Mouse (Mus musculus) T-helper 2 cell (primary cell): ENCODE data around the gene Gm19668.
"Not testable (repeated sequence)": the region's sequence is repeated elsewhere in the genome, so short reads cannot be mapped to it uniquely, and the experiment has no call there.

ENCODE experiments used
- in situ Hi-C: fragments of 300-600 bp; cut with MboI, MseI; formaldehyde crosslinking; loops from one replicate; pipeline ENCODE4 v1.15.1; 2025; ENCODE audit warnings: high pct_unique_total_duplicates

Gm19668 gene

GRCm38 (mm10) chr10:77798921-77799508, at the start of gene Gm19668:
Gene Gm19668, minus strand, starts transcription at chr10:77799133.
- in situ Hi-C loops: no loop called here

- in situ Hi-C loops: no loop called here
These were observed 48.6 kb upstream of the Gm19668 start for GRCm38 (mm10) chr10:77847538-77847937.

GRCm38 (mm10) chr10:77846961-77847360, 48.0 kb upstream of the Gm19668 start:
- in situ Hi-C loops: no loop called here

GRCm38 (mm10) chr10:77846503-77846902, 47.6 kb upstream of the Gm19668 start, which contains the start of gene Gm36176:
Gene Gm36176, plus strand, starts transcription at chr10:77846803.
- in situ Hi-C loops: no loop called here

DNA sequence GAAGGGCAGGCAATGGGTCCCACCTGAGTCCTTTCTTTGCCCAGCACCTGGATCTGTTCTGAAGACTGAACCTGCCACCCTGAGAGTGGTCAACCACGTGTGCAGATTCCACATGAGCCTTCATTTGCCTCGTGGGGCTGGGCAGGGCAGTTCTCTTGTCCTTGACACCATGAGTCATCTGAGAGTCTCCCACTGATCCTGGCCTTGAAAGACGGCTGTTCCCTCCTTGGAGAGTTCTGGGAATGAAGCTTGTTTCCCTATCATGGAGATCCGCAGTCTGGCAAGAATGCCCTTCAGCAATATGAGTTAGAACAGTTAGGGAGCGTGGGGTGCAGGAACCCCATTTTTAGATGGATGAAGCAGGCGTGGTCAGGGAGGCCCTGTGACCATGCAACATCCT, 40.1 kb upstream of the Gm19668 start:
- in situ Hi-C loops: no loop called here

- in situ Hi-C loops: no loop called here
These were observed 36.7 kb upstream of the Gm19668 start, which contains the start of gene Krtap10-10 for GRCm38 (mm10) chr10:77835647-77836046. Gene Krtap10-10, plus strand, starts transcription at chr10:77835947.

DNA sequence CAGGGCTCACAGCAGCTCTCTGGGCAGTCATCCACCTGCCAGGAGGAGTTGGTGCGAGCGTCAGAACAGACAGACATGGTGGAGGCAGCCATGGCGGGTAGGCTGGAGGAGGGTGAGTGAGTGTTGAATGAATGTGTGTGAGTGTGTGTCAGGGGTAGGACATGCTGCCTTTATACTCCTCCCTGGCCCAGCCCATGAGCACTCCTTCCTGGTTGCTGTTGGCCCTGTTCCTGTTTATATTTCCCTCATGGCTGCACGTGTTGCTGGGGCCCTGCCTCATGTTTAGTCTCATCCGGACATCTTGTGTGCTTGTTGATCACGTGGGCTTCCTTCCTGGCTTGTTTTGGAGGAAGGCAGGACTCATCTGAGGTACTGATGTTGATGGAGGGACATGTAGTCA, 28.0 kb upstream of the Gm19668 start, which contains the start of gene Krtap10-4:
Gene Krtap10-4 (minus strand): TSS at position 145 of the 400 bp plus-strand sequence.
- in situ Hi-C loops: no loop called here

GRCm38 (mm10) chr10:77819203-77819602, 20.3 kb upstream of the Gm19668 start:
- in situ Hi-C loops: no loop called here

DNA sequence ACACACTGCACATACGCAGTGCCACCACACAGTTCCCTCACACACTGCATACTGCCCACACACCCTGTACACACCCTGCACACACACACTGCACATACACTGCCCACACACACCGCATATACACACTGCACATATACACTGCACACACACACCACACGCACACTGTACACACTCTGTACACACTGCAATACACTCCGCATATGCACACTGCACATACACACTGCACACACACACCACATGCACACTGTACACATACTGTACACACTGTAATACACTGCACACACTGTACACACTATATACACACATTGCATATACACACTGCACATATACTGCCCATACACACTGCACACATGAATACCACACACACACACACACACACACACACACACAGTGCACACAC, 19.6 kb upstream of the Gm19668 start:
- in situ Hi-C loops: no loop called here

GRCm38 (mm10) chr10:77815514-77815913, 16.6 kb upstream of the Gm19668 start:
- in situ Hi-C loops: no loop called here

DNA sequence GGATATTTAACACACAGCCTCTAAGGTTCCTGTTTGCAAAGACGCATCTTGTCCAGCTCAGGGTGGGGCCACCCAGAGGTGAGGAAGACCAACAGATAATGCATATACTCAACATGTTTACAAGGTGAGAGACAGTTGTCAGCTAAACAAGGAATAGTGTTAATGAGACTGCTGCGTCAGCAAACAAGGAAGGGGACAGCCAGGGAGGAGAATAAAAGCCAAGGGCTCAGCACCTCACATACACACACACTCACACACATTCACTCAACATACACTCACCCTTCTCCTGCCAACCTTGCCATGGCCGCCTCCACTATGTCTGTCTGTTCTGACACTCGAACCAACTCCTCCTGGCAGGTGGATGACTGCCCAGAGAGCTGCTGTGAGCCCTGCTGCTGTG, 15.4 kb upstream of the Gm19668 start, which contains the start of gene Gm2696:
Gene Gm2696 (plus strand): TSS at position 301 of the 400 bp plus-strand sequence.
- in situ Hi-C loops: no loop called here

DNA sequence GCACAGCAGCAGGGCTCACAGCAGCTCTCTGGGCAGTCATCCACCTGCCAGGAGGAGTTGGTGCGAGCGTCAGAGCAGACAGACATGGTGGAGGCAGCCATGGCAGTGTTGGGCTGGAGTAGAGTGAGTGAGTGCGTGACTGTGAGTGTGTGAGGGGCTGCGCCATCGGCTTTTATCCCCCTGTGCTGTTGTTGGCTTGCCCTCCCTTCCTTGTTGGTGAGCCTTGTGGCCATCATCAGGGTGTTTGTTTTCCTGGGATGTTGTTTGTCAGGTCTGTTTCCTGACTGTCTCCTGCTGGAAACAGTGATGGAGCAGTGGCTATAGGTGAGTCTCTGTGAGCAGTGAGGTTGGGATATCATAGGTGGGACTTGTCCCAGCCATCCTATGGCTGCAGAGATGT, 12.8 kb upstream of the Gm19668 start, which contains the start of gene Gm9507:
Gene Gm9507 (minus strand): TSS at position 101 of the 400 bp plus-strand sequence.
- in situ Hi-C loops: no loop called here

DNA sequence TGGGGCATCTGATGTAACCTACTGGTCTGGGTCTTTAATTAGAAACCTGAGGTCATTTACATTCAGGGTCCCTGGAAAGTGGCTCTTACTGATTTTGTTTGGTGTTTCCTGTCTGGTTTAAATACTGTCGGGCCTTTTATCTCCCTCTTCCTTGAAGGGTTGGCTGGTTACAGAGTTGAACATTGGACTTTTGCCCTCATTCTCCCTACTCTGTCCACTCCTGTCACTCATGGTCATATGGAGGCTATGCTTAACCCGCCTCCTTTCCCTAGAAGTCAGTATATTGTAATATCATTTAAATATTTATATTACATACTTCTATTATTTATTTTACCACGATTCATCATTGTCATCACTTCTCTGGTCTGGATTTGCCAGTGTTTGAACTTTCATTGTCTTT, 5.2 kb upstream of the Gm19668 start:
- in situ Hi-C loops: no loop called here

GRCm38 (mm10) chr10:77798164-77798920, 591 bp downstream of the Gm19668 start:
- in situ Hi-C loops: not testable (repeated sequence)

DNA sequence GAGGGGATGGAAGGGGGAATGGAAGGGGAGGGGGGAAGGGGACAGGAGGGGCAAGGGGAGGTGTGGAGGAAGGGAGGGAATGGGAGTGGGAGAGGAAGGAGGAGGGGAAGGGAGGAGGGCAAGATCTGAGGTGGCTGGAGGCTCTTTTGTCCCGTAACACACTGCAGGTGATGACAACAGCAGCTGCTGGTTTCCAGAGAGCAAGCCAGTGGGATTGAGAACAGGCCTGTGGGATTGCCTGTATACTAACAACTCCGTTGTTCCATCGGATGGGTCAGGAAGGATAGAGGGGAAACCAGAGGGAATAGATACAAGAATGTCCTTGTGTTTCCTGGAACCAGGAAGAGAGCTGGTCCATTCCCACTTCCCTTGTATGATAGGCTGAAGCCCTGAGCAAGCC, 1.3 kb downstream of the Gm19668 start:
- in situ Hi-C loops: no loop called here

- in situ Hi-C loops: no loop called here
These were observed 4.0 kb downstream of the Gm19668 start, which contains the start of gene Gm9639 for GRCm38 (mm10) chr10:77794976-77795375. Gene Gm9639, minus strand, starts transcription at chr10:77795076.

- in situ Hi-C loops: no loop called here
These were observed 10.3 kb downstream of the Gm19668 start for GRCm38 (mm10) chr10:77788621-77789020.

DNA sequence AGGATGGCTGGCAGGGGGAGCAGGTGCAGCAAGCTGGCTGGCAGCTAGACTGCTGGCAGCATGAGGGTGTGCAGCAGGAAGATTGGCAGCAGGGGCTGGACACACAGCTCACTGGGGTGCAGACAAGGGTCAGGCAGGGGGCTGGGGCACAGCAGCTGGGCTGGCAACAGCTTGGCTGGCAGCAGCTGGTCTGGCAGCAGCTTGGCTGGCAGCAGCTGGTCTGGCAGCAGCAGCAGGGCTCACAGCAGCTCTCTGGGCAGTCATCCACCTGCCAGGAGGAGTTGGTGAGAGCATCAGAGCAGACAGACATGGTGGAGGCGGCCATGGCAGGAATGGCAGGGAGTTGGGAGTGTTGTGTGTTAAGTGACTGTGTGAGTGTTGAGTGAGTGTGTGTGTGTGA, 11.1 kb downstream of the Gm19668 start, which contains the start of gene Gm7137:
Gene Gm7137 (minus strand): TSS at position 325 of the 400 bp plus-strand sequence.
- in situ Hi-C loops: not testable (repeated sequence)

GRCm38 (mm10) chr10:77783396-77783795, 15.5 kb downstream of the Gm19668 start:
- in situ Hi-C loops: not testable (repeated sequence)

DNA sequence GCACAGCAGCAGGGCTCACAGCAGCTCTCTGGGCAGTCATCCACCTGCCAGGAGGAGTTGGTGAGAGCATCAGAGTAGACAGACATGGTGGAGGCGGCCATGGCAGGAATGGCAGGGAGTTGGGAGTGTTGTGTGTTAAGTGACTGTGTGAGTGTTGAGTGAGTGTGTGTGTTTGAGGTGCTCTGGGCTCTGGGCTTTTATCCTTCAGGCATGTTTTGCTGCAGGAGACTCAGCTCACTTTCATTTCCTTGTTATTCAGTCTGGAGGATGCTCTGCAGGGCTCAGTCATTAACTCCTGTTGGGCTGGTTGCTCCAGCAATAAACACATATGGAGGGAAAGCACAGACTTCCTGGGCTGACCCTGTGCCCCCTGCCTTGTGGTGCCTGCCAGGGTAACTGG, 16.5 kb downstream of the Gm19668 start, which contains the start of gene Gm3250:
Gene Gm3250 (minus strand): TSS at position 101 of the 400 bp plus-strand sequence.
- in situ Hi-C loops: not testable (repeated sequence)

DNA sequence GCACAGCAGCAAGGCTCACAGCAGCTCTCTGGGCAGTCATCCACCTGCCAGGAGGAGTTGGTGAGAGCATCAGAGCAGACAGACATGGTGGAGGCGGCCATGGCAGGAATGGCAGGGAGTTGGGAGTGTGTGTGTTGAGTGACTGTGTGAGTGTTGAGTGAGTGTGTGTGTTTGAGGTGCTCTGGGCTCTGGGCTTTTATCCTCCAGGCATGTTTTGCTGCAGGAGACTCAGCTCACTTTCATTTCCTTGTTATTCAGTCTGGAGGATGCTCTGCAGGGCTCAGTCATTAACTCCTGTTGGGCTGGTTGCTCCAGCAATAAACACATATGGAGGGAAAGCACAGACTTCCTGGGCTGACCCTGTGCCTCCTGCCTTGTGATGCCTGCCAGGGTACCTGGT, 22.1 kb downstream of the Gm19668 start, which contains the start of gene Gm7138:
Gene Gm7138 (minus strand): TSS at position 101 of the 400 bp plus-strand sequence.
- in situ Hi-C loops: not testable (repeated sequence)

DNA sequence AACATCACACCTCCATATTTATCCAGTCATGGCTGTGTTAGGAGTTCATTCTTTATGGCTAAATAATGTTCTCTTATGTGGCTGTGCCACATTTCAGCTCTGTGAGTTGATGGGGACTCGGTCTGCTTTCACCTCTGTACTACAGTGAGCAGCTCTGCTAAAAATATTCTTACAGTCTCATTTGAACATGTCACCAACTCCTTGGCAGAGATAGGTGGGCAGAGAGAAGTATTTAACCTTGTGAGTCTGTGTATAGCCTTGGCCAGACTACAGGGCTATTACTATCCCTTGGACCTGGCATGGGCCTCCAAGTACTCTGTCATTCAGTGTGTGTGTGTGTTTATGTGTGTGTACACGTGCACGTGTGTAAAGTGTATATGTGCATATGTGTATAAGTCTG, 26.8 kb downstream of the Gm19668 start:
- in situ Hi-C loops: not testable (repeated sequence)
